Mouse (Mus musculus): Measurements from ENCODE around the gene Homer1.

The Homer1 gene

DNA sequence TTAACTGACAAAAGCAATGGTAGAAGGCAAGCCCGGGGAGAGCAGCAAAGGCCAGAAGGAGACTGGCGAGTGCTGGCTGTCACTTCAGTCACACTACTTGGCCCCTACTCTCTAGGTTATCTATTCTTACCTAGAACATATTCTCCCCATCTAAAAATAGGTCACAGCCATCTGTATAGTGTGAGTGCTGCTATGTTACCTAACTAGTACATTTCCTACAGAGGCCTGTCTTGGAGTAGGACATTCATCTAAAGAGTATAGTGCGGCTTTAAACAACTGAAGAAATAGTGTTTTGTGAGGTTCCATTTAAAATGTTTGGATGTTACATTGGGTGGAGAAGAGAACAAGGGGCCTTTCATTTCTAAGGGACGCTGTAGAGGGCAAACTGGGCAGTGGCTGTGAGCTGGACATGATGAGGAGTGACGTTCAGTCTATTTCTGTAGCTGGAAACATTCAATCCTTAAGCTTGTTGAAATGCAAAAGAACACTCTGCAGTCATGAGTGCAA, 100.3 kb downstream of the Homer1 start:
- DNase-seq (ENCODE audit: low spot score) = peak; percentile 43

DNA sequence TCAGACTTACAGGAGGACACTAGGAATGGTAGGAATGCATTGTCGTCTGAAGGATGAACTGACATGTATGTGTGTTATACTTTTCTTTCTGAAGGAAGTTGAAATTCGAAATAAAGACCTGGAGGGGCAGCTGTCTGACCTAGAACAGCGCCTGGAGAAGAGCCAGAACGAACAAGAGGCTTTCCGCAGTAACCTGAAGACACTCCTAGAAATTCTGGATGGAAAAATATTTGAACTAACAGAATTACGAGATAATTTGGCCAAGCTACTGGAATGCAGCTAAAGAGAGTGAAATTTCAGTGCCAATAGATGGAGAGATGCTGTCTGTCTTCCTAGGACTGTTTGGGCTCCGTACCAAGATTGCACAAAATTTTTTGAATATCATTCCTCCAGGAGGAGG, 102.5 kb downstream of the Homer1 start:
- no peak for DNase-seq (ENCODE audit: low spot score)

DNA sequence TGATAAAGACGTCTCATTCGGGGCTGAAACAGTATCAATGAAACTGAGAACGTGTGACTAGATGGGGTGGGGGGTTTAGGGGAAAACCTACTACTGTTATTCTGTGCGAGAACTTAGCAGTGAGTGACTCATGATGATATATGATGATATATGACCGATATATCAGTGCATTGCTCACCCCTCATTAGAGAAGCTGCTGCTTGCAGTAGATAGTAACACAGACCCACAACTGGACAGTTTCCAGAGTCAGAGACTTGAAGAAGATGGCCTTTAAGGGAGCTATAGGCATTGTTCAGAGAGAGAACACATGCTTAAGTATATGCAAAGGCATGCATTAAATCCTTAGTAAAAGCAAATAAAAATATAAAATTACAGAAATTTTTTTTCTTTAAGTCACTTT, 107.4 kb downstream of the Homer1 start:
- DNase-seq (ENCODE audit: low spot score) = no peak

DNA sequence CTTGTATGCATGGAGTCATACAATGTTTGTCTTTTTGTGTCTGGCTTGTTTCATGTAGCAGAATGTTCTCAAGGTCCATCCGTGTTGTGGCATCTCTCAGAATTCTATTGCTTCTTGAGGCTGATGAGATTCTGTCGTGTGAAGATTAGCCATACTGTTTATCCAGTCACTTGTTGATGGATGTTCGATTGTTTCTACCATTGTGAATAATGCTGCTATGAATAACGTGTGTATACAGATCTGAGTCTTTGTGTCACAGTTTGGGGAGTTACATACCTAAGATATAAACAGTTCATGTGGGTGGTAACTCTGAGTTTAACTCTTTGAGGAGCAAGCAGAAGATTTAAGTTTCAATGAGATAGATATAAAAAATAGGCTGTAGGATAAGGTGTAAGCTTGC, 110.9 kb downstream of the Homer1 start:
- no peak for DNase-seq (ENCODE audit: low spot score)

DNA sequence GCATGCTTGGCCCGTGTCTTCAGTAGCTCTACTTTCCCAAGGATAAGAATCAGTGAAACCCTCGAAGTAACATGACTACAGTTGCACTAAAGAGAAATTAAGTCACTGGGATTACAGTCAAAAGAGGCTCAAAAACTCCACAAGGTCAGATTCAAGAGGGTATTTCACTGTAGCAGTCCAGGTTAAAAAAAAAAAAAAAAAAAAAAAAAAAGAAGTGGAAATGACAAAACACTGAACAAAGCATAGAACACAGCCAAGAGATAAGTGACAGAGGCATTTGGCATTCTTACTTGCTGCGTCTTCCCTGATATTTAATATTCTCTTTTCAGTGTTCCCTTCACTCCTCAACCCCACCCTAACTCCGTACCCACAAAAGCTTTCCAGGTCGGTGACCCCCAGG, 115.6 kb downstream of the Homer1 start:
- DNase-seq (ENCODE audit: low spot score) = no peak

DNA sequence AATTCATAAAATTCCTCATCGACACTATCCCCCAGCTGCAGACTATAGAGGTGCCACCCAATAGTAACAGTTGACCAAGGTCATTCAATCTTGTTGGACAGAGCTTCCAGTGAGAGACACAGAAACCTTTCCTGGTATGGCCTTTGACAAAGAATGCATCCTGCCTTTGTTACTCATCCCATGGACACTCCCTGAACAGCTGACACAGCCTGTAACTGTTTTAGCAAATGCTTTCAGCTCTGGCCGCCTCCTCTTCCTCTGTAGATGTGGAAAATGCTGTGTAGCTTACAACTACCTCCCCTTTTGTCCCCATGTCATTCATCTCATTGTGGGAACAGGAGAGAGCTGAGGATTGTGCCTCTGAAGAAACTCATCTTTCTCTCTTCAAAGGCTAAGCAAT, 118.9 kb downstream of the Homer1 start:
- DNase-seq (ENCODE audit: low spot score) = no peak

DNA sequence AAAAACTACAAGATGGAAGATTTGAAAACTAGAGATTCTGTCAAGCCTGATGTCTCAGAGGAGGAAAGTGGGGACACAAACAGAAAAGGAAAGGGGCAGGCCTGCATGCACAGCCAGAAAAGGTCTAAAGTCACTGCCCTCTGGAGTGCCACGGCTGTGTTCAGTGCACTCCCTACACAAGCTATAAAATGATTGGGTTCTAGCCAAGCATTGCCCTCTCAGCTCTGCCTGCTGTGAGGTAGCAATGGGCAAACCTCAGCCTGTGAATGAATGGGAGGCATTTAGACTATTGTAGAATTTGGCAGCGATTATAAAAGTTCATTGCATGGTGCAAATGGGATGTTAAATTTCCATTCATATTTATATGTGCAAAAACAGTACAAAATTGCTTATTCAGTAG, 120.3 kb downstream of the Homer1 start:
- no peak for DNase-seq (ENCODE audit: low spot score)

DNA sequence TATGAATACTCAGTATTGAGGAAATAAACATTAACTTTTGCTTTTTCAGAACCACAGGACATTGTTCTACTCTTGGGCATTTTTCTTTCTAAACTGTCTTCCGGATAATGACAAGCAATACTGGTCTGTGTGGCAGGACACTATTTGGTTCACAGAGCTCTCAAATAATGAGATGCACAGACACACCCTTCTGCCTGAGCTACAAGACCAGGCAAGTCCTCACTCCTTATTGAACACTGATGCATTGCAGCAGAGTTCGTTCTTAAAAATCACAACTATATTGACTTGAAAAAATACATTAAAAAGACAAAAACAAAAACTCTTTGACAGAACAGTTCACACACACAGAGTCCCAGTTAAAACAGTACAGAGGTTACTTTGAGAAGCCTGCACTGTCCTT, 123.8 kb downstream of the Homer1 start:
- no peak for DNase-seq (ENCODE audit: low spot score)

DNA sequence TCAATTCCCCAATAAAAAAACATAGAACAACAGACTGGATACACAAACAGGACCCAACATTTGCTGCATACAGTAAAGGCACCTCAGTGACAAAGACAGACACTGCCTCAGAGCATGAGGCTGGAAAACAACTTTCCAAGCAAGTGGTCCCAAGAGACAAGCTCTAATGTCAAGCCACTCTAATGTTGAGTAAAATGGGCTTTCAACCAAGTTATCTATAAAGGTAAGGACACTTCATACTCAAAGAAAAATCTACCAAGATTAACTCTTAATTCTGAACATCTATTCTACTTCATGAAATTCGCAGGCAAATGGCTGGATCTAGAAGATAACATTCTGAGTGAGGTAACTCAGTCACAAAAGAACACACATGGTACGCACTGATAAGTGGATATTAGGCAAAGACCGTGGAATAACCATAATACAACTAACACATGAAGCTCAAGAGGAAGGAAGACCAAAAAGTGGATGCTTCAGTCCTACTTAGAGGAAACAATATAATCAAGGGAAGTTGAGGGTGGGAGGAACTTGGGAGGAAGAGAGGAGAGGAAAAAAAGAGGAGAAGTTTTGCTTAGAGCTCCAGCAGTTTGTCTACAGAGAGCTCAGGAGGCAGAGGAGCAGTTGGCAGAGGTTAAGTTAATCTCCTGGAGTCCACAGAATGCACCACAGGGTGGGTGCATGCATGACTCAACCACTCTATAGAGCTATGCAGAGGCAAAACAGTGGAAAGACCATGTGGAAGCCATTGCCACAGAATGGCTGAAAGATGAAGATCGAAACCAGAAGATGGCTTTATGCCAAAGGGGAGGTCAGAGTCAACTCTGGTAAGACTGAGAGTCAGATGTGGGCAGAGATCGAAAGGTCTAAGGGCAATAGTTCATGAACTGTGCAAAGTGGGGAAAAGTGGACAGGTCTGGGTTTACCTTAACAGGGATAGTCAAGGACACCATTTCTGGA, 128.8 kb downstream of the Homer1 start:
- no peak for DNase-seq (ENCODE audit: low spot score)

DNA sequence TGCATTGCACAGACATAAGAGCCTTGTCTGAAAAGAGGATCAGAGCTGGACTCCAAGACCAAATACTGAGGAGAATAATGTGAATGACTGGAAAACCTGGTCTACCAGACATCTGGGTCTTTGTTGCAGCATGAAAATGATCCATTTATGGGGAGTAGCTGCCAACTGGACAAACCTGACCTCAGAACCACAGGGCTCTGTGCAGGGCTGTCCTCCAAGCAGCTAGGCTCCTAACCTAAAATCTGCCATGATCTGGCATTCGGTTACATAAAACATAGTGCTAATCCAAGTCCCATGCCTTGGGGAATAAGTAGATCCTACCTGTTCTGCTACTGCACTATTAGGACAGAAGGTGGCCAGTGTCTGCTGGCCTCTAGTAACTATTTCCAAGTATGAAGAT, 129.8 kb downstream of the Homer1 start:
- no peak for DNase-seq (ENCODE audit: low spot score)

DNA sequence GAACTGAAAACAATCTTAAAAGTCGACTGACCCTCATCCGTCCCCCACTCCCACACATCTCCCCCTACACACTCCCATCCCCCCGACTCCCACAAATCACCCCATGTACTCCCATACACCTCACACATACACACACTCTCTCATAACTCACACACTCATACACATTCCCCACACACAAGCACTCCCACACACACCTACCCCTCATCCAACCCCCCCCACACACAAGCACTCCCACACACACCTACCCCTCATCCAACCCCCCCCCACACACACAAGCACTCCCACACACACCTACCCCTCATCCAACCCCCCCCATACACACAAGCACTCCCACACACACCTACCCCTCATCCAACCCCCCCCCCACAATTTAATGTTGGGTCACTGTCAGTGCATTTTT, 140.7 kb downstream of the Homer1 start:
- DNase-seq (ENCODE audit: low spot score) = no peak

DNA sequence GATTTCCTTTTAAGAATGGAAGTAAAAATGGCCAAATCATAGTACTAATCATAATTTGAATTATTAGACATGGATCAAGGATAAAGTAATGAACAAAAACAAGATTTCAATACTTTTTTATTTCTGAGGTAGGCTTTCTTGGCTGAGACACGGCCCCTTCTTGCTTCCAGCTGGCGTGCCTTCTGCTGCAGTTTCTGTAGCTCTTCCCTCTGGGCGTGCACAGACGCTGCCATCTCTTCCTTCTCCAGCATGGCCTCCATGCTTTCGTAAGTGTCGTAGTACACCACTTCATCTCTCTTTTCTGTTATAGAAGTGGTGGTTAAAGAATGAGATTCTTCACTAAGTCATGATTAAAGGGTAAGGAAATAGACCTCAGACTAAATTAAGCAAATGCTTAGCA, 153.8 kb downstream of the Homer1 start:
- DNase-seq (ENCODE audit: low spot score) = no peak
